Mouse (Mus musculus): ENCODE measurements around the gene Tradd. TPM values are rescaled to one million over a fixed set of nuclear protein-coding genes. Genes with fewer than 3 reads are reported as not detected.

Gene Tradd
- polyA plus RNA-seq, 1 experiment from 2014 or later: 14.8 TPM

GRCm38 (mm10) chr8:105290554-105291314, 26.3 kb upstream of the Tradd start:
- no peak overlapping the region for H3K27ac ChIP-seq (ENCODE audit: low read depth, low read length)
- H3K27me3 ChIP-seq (replicated peaks; ENCODE audit: control insufficient read depth, insufficient read depth, low read length): peaks cover 5% of the 10 kb centered on the region
- peak overlapping the region; percentile 69 for H3K9ac ChIP-seq (ENCODE audit: low read length)
- WGBS: 6% methylated on average over 31 of the region's 31 CpGs
- DNase-seq (ENCODE audit: low spot score) (peak; percentile 84), ATAC-seq (no peak)
- peaks cover 22% of the 10 kb centered on the region for H3K4me1 ChIP-seq (ENCODE audit: control insufficient read depth, insufficient read depth, low read length)
- H3K36me3 ChIP-seq (ENCODE audit: control insufficient read depth, insufficient read depth, low read length): no peaks in the 10 kb centered on the region
- H3K9me3 ChIP-seq (replicated peaks; ENCODE audit: control insufficient read depth, low read length): no peaks in the 10 kb centered on the region
- H3K4me2 ChIP-seq (ENCODE audit: low read length): peak overlapping the region; percentile 67
- H3K4me3 ChIP-seq (ENCODE audit: low read depth, low read length): peak overlapping the region; percentile 50

DNA sequence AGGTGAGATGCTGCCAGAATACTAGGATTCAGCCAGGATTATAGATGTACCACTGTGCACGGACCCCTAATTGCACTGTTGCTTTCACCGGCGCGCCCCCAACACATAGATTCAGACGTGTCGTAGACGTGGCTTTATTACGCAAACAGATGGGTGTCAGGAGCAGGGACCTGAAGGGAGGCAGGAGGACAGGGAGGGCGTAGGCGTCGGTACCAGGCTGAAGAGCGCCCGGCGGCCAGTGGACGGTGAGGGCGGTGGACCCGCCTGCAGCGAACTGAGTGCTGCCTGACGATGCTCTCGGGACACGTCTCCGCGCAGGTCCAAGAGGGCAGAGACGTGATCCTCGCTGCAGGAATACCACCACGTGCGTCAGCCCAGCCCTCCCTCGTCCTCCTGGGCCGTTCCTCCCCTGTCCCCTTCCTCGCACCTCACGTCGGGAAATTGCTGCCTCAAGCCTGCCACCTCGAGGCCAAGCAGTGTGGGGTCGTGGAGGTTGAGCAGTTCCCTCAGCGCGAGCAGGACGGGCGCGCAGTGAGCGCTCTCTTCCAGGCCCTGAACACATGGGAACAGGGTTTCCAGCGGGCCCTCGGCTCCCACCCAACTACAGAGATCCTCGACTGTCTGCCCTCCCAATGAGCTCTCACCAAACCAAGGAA, 25.5 kb upstream of the Tradd start, which contains the start of gene 4931428F04Rik:
Gene 4931428F04Rik, minus strand, starts transcription at position 60 of the 656 bp plus-strand sequence.
- H3K9ac ChIP-seq (ENCODE audit: low read length): peak within 1 kb of the TSS; percentile 69
- H3K4me3 ChIP-seq (ENCODE audit: low read depth, low read length): peak within 1 kb of the TSS; percentile 50
- peaks cover 6% of the 10 kb centered on the region for H3K36me3 ChIP-seq (ENCODE audit: control insufficient read depth, insufficient read depth, low read length)
- peaks cover 5% of the 10 kb centered on the region for H3K27me3 ChIP-seq (replicated peaks; ENCODE audit: control insufficient read depth, insufficient read depth, low read length)
- ATAC-seq (peak; percentile 38), DNase-seq (ENCODE audit: low spot score) (peak; percentile 68)
- WGBS: under 1% methylated on average over 41 of the region's 43 CpGs
- peak within 1 kb of the TSS; percentile 67 for H3K4me2 ChIP-seq (ENCODE audit: low read length)
- no peaks in the 10 kb centered on the region for H3K9me3 ChIP-seq (replicated peaks; ENCODE audit: control insufficient read depth, low read length)
- peaks cover 22% of the 10 kb centered on the region for H3K4me1 ChIP-seq (ENCODE audit: control insufficient read depth, insufficient read depth, low read length)
- H3K27ac ChIP-seq (ENCODE audit: low read depth, low read length): peak within 1 kb of the TSS; percentile 92

- peak overlapping the region; percentile 69 for H3K9ac ChIP-seq (ENCODE audit: low read length)
- peak overlapping the region; percentile 92 for H3K27ac ChIP-seq (ENCODE audit: low read depth, low read length)
- no peaks in the 10 kb centered on the region for H3K9me3 ChIP-seq (replicated peaks; ENCODE audit: control insufficient read depth, low read length)
- H3K4me3 ChIP-seq (ENCODE audit: low read depth, low read length): peak overlapping the region; percentile 50
- peak; percentile 93 for ATAC-seq
- H3K27me3 ChIP-seq (replicated peaks; ENCODE audit: control insufficient read depth, insufficient read depth, low read length): peaks cover 5% of the 10 kb centered on the region
- H3K4me2 ChIP-seq (ENCODE audit: low read length): peak overlapping the region; percentile 67
- DNase-seq (ENCODE audit: low spot score): peak; percentile 98
- H3K4me1 ChIP-seq (ENCODE audit: control insufficient read depth, insufficient read depth, low read length): peaks cover 22% of the 10 kb centered on the region
- peaks cover 9% of the 10 kb centered on the region for H3K36me3 ChIP-seq (ENCODE audit: control insufficient read depth, insufficient read depth, low read length)
- under 1% methylated on average over 53 of the region's 53 CpGs for WGBS
These were observed 24.7 kb upstream of the Tradd start for GRCm38 (mm10) chr8:105288958-105289732.

GRCm38 (mm10) chr8:105288231-105288630, 23.8 kb upstream of the Tradd start:
- Histone ChIP-seq H3K36me3 (ENCODE audit: control insufficient read depth, insufficient read depth, low read length) (peaks cover 11% of the 10 kb centered on the region), H3K27ac (ENCODE audit: low read depth, low read length) (no peak overlapping the region), H3K4me1 (ENCODE audit: control insufficient read depth, insufficient read depth, low read length) (peaks cover 22% of the 10 kb centered on the region), H3K9ac (ENCODE audit: low read length) (peak overlapping the region; percentile 69; the same call in 1 of the 2 replicates), H3K4me2 (ENCODE audit: low read length) (peak overlapping the region; percentile 67), H3K4me3 (ENCODE audit: low read depth, low read length) (peak overlapping the region; percentile 50), H3K27me3 (replicated peaks; ENCODE audit: control insufficient read depth, insufficient read depth, low read length) (peaks cover 5% of the 10 kb centered on the region), H3K9me3 (replicated peaks; ENCODE audit: control insufficient read depth, low read length) (no peaks in the 10 kb centered on the region)
- ATAC-seq (no peak), DNase-seq (ENCODE audit: low spot score) (no peak)
- whole genome bisulfite sequencing: 88% methylated on average over 5 of the region's 5 CpGs

- H3K4me2 ChIP-seq (ENCODE audit: low read length): peak overlapping the region; percentile 18; the same call in 1 of the 2 replicates
- peaks cover 22% of the 10 kb centered on the region for H3K4me1 ChIP-seq (ENCODE audit: control insufficient read depth, insufficient read depth, low read length)
- no peak overlapping the region for H3K27ac ChIP-seq (ENCODE audit: low read depth, low read length)
- no peak overlapping the region for H3K4me3 ChIP-seq (ENCODE audit: low read depth, low read length)
- H3K36me3 ChIP-seq (ENCODE audit: control insufficient read depth, insufficient read depth, low read length): peaks cover 24% of the 10 kb centered on the region
- no peak overlapping the region for H3K9ac ChIP-seq (ENCODE audit: low read length)
- peaks cover 5% of the 10 kb centered on the region for H3K27me3 ChIP-seq (replicated peaks; ENCODE audit: control insufficient read depth, insufficient read depth, low read length)
- no peak for DNase-seq (ENCODE audit: low spot score)
- H3K9me3 ChIP-seq (replicated peaks; ENCODE audit: control insufficient read depth, low read length): no peaks in the 10 kb centered on the region
- no peak for ATAC-seq
- 86% methylated on average over 4 of the region's 4 CpGs for WGBS
These were observed 22.5 kb upstream of the Tradd start for GRCm38 (mm10) chr8:105286907-105287306.

GRCm38 (mm10) chr8:105285514-105285913, 21.1 kb upstream of the Tradd start:
- Histone ChIP-seq H3K9ac (ENCODE audit: low read length) (no peak overlapping the region), H3K9me3 (replicated peaks; ENCODE audit: control insufficient read depth, low read length) (no peaks in the 10 kb centered on the region), H3K27me3 (replicated peaks; ENCODE audit: control insufficient read depth, insufficient read depth, low read length) (peaks cover 2% of the 10 kb centered on the region), H3K36me3 (ENCODE audit: control insufficient read depth, insufficient read depth, low read length) (peaks cover 33% of the 10 kb centered on the region), H3K4me3 (ENCODE audit: low read depth, low read length) (no peak overlapping the region), H3K4me1 (ENCODE audit: control insufficient read depth, insufficient read depth, low read length) (peaks cover 22% of the 10 kb centered on the region), H3K27ac (ENCODE audit: low read depth, low read length) (no peak overlapping the region), H3K4me2 (ENCODE audit: low read length) (no peak overlapping the region)
- WGBS: 50% methylated on average over 12 of the region's 12 CpGs
- ATAC-seq (no peak), DNase-seq (ENCODE audit: low spot score) (no peak)

GRCm38 (mm10) chr8:105283074-105283473, 18.7 kb upstream of the Tradd start:
- H3K4me3 ChIP-seq (ENCODE audit: low read depth, low read length): no peak overlapping the region
- H3K4me2 ChIP-seq (ENCODE audit: low read length): no peak overlapping the region
- no peak overlapping the region for H3K27ac ChIP-seq (ENCODE audit: low read depth, low read length)
- no peaks in the 10 kb centered on the region for H3K9me3 ChIP-seq (replicated peaks; ENCODE audit: control insufficient read depth, low read length)
- H3K36me3 ChIP-seq (ENCODE audit: control insufficient read depth, insufficient read depth, low read length): peaks cover 42% of the 10 kb centered on the region
- ATAC-seq: peak; percentile 38; the same call in 1 of the 2 replicates
- H3K4me1 ChIP-seq (ENCODE audit: control insufficient read depth, insufficient read depth, low read length): peaks cover 19% of the 10 kb centered on the region
- WGBS: 28% methylated on average over 23 of the region's 23 CpGs
- peaks cover 16% of the 10 kb centered on the region for H3K27me3 ChIP-seq (replicated peaks; ENCODE audit: control insufficient read depth, insufficient read depth, low read length)
- peak; percentile 44 for DNase-seq (ENCODE audit: low spot score)
- H3K9ac ChIP-seq (ENCODE audit: low read length): no peak overlapping the region

DNA sequence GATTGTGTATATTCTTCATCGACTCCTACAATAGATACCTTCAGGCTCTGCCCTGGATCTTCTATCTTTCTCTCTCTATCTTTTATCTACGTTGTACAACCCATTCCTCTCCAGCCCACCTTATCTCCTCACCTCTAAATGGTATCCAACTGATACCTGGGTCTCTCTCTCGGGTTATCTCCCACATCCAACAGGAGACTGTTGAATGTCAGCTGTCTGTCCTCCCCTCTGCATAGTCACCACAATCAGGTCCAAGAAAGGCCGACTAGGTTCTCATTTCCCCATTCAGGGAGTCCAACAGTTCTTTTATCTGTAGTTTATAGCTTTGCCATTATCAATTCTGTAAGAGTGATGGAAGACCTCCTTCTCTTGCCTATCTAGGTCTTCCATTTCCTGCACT, 17.8 kb upstream of the Tradd start:
- WGBS: 88% methylated on average over 4 of the region's 4 CpGs
- DNase-seq (ENCODE audit: low spot score): no peak
- peaks cover 42% of the 10 kb centered on the region for H3K36me3 ChIP-seq (ENCODE audit: control insufficient read depth, insufficient read depth, low read length)

More for the DNA sequence above, 17.8 kb upstream of the Tradd start:
- Histone ChIP-seq H3K4me3 (ENCODE audit: low read depth, low read length) (no peak overlapping the region), H3K9me3 (replicated peaks; ENCODE audit: control insufficient read depth, low read length) (no peaks in the 10 kb centered on the region), H3K27ac (ENCODE audit: low read depth, low read length) (no peak overlapping the region), H3K4me1 (ENCODE audit: control insufficient read depth, insufficient read depth, low read length) (peaks cover 14% of the 10 kb centered on the region), H3K27me3 (replicated peaks; ENCODE audit: control insufficient read depth, insufficient read depth, low read length) (peaks cover 25% of the 10 kb centered on the region), H3K9ac (ENCODE audit: low read length) (no peak overlapping the region), H3K4me2 (ENCODE audit: low read length) (no peak overlapping the region)
- ATAC-seq: no peak
